Mouse (Mus musculus): Measurements from ENCODE around the gene Lef1. TPM values are rescaled to one million over a fixed set of nuclear protein-coding genes. Genes with fewer than 3 reads are reported as not detected.

Gene Lef1
- polyA plus RNA-seq, 1 experiment from 2014 or later = 0.25 TPM

- no peaks in the 10 kb centered on the region for H3K9me3 ChIP-seq (ENCODE audit: control insufficient read depth)
- peak overlapping the region; percentile 36 for H3K4me3 ChIP-seq (ENCODE audit: low read depth, low read length)
- peak overlapping the region; percentile 66 for H3K4me2 ChIP-seq (replicated peaks; ENCODE audit: low read depth)
- under 1% methylated on average over 36 of the region's 36 CpGs for WGBS
- H3K27ac ChIP-seq (ENCODE audit: low read depth, low read length) = no peak overlapping the region
- no peaks in the 10 kb centered on the region for H3K36me3 ChIP-seq (ENCODE audit: control insufficient read depth, insufficient read depth)
- no peak for TF ChIP-seq CTCF (IDR thresholded peaks at IDR 0.05; ENCODE audit: low read depth)
- H3K9ac ChIP-seq (ENCODE audit: low read depth, low read length) = no peak overlapping the region
- peaks cover 74% of the 10 kb centered on the region for H3K27me3 ChIP-seq (replicated peaks; ENCODE audit: control insufficient read depth, insufficient read depth, low read length)
- no peaks in the 10 kb centered on the region for H3K4me1 ChIP-seq (replicated peaks; ENCODE audit: control insufficient read depth, insufficient read depth, low read length)
- ATAC-seq = no peak; the same call in 1 of the 2 replicates
Measured at GRCm38 (mm10) chr3:131105940-131106401, 4.3 kb upstream of the Lef1 start.

GRCm38 (mm10) chr3:131106451-131107291 is 3.6 kb upstream of the Lef1 start:
- no peak for ATAC-seq
- no peak overlapping the region for H3K27ac ChIP-seq (ENCODE audit: low read depth, low read length)
- 1% methylated on average over 45 of the region's 45 CpGs for WGBS

GRCm38 (mm10) chr3:131107301-131108093 is 2.8 kb upstream of the Lef1 start:
- WGBS = 2% methylated on average over 34 of the region's 34 CpGs
- no peak for TF ChIP-seq CTCF (IDR thresholded peaks at IDR 0.05; ENCODE audit: low read depth)
- Histone ChIP-seq H3K9ac (ENCODE audit: low read depth, low read length) (no peak overlapping the region), H3K4me3 (ENCODE audit: low read depth, low read length) (no peak overlapping the region; the same call in 1 of the 2 replicates), H3K4me1 (replicated peaks; ENCODE audit: control insufficient read depth, insufficient read depth, low read length) (0 out of 2 replicates have a peak, but pooled peaks cover 4% of the 10 kb centered on the region), H3K27ac (ENCODE audit: low read depth, low read length) (no peak overlapping the region), H3K27me3 (replicated peaks; ENCODE audit: control insufficient read depth, insufficient read depth, low read length) (peaks cover 89% of the 10 kb centered on the region), H3K9me3 (ENCODE audit: control insufficient read depth) (no peaks in the 10 kb centered on the region), H3K36me3 (ENCODE audit: control insufficient read depth, insufficient read depth) (no peaks in the 10 kb centered on the region), H3K4me2 (replicated peaks; ENCODE audit: low read depth) (no peak overlapping the region)
- no peak for ATAC-seq

More at GRCm38 (mm10) chr3:131106451-131107291, 3.6 kb upstream of the Lef1 start:
- Histone ChIP-seq H3K9me3 (ENCODE audit: control insufficient read depth) (no peaks in the 10 kb centered on the region), H3K4me3 (ENCODE audit: low read depth, low read length) (peak overlapping the region; percentile 36), H3K4me1 (replicated peaks; ENCODE audit: control insufficient read depth, insufficient read depth, low read length) (no peaks in the 10 kb centered on the region), H3K36me3 (ENCODE audit: control insufficient read depth, insufficient read depth) (no peaks in the 10 kb centered on the region), H3K27me3 (replicated peaks; ENCODE audit: control insufficient read depth, insufficient read depth, low read length) (peaks cover 81% of the 10 kb centered on the region), H3K4me2 (replicated peaks; ENCODE audit: low read depth) (peak overlapping the region; percentile 66), H3K9ac (ENCODE audit: low read depth, low read length) (no peak overlapping the region)
- no peak for TF ChIP-seq CTCF (IDR thresholded peaks at IDR 0.05; ENCODE audit: low read depth)

GRCm38 (mm10) chr3:131108094-131108653 is 2.1 kb upstream of the Lef1 start:
- H3K36me3 ChIP-seq (ENCODE audit: control insufficient read depth, insufficient read depth) = no peaks in the 10 kb centered on the region
- H3K4me1 ChIP-seq (replicated peaks; ENCODE audit: control insufficient read depth, insufficient read depth, low read length) = 0 out of 2 replicates have a peak, but pooled peaks cover 4% of the 10 kb centered on the region
- H3K4me3 ChIP-seq (ENCODE audit: low read depth, low read length) = no peak overlapping the region
- no peaks in the 10 kb centered on the region for H3K9me3 ChIP-seq (ENCODE audit: control insufficient read depth)
- no peak for ATAC-seq
- H3K27ac ChIP-seq (ENCODE audit: low read depth, low read length) = no peak overlapping the region
- 4% methylated on average over 9 of the region's 9 CpGs for WGBS
- TF ChIP-seq CTCF (IDR thresholded peaks at IDR 0.05; ENCODE audit: low read depth) = no peak
- peaks cover 93% of the 10 kb centered on the region for H3K27me3 ChIP-seq (replicated peaks; ENCODE audit: control insufficient read depth, insufficient read depth, low read length)
- no peak overlapping the region for H3K9ac ChIP-seq (ENCODE audit: low read depth, low read length)
- no peak overlapping the region for H3K4me2 ChIP-seq (replicated peaks; ENCODE audit: low read depth)

- peaks cover 93% of the 10 kb centered on the region for H3K27me3 ChIP-seq (replicated peaks; ENCODE audit: control insufficient read depth, insufficient read depth, low read length)
- H3K36me3 ChIP-seq (ENCODE audit: control insufficient read depth, insufficient read depth) = no peaks in the 10 kb centered on the region
- 2% methylated on average over 15 of the region's 15 CpGs for WGBS
- H3K4me2 ChIP-seq (replicated peaks; ENCODE audit: low read depth) = no peak overlapping the region
- TF ChIP-seq CTCF (IDR thresholded peaks at IDR 0.05; ENCODE audit: low read depth) = no peak
- H3K9me3 ChIP-seq (ENCODE audit: control insufficient read depth) = no peaks in the 10 kb centered on the region
- no peak overlapping the region for H3K4me3 ChIP-seq (ENCODE audit: low read depth, low read length)
- 0 out of 2 replicates have a peak, but pooled peaks cover 4% of the 10 kb centered on the region for H3K4me1 ChIP-seq (replicated peaks; ENCODE audit: control insufficient read depth, insufficient read depth, low read length)
- no peak overlapping the region for H3K27ac ChIP-seq (ENCODE audit: low read depth, low read length)
- ATAC-seq = no peak
- H3K9ac ChIP-seq (ENCODE audit: low read depth, low read length) = no peak overlapping the region
Measured at GRCm38 (mm10) chr3:131109066-131109685, 1.1 kb upstream of the Lef1 start.
